Mouse (Mus musculus) lung, postnatal 0 days (tissue): Measurements from ENCODE around the gene Cdk17.

ENCODE experiments used
- CTCF ChIP-seq: IDR thresholded peaks from 2 replicates; pipeline ENCODE4 v1.5.1; 2016; ENCODE audit warnings: antibody characterized with exemption, mild to moderate bottlenecking
- EP300 ChIP-seq: IDR thresholded peaks from 2 replicates; pipeline ENCODE4 v1.6.1; 2016; ENCODE audit warnings: antibody characterized with exemption, mild to moderate bottlenecking, control low read depth

DNA sequence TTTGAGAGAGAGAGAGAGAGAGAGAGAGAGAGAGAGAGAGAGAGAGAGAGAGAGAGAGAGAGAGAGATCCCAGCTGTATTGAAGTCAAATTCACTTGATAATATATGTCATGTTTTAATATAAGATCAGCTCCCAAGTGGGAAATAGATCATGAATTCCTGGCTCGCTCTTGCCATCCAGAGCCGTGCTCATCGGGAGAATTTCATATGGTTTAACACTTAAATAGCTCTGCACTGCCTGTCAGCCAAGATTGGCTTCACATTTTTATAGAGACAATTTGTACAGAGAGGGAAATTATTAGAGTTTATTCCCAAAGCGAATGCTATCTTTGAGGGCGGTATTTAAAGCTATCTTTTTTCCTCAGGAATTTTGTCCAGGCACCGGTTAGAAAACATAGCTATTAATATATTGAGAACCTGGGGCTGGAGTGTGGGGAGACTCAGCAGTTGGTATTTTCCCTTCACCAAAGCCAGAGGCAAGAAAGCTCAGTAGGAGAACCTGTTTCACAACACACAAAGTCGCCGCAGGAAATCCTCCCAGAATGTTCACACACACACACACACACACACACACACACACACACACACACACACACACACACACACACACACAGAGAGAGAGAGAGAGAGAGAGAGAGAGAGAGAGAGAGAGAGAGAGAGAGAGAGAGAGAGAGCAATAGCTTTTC, 17.9 kb upstream of the Cdk17 start:
- TF ChIP-seq CTCF (no peak), EP300 (no peak)
